Mouse (Mus musculus) kidney, embryonic 16.5 days (tissue): Measurements from ENCODE around the gene Emp2. TPM values are rescaled to one million over a fixed set of nuclear protein-coding genes. Genes with fewer than 3 reads are reported as not detected.
A peak's percentile ranks its signal among the peaks of the same experiment; 100 is the strongest.

Experiments used
- ATAC-seq: fragments of 200-750 bp; cut with Nextera tagmentation; 2 replicates; pipeline ENCODE4 v1.8.0; 2017; ENCODE audit warnings: moderate TSS enrichment; ENCODE audit not compliant: low FRiP score, low TSS enrichment
- H3K27ac ChIP-seq: fragments of 300-500 bp; sonication (generic); 2 replicates; pipeline ENCODE4 v1.5.1; 2014; ENCODE audit warnings: low read length
- H3K27me3 ChIP-seq: fragments of 300-500 bp; sonication (generic); 2 replicates; pipeline ENCODE4 v1.6.1; 2014; ENCODE audit warnings: low read length, control low read depth, mixed read lengths; ENCODE audit not compliant: insufficient read depth
- H3K36me3 ChIP-seq: fragments of 300-500 bp; sonication (generic); 2 replicates; pipeline ENCODE4 v1.6.1; 2014; ENCODE audit warnings: low read length, control low read depth, mixed read lengths; ENCODE audit not compliant: insufficient read depth
- H3K4me1 ChIP-seq: fragments of 300-500 bp; sonication (generic); 2 replicates; pipeline ENCODE4 v1.6.1; 2014; ENCODE audit warnings: low read length, control low read depth, mixed read lengths; ENCODE audit not compliant: insufficient read depth
- H3K4me2 ChIP-seq: fragments of 300-500 bp; sonication (generic); replicated peaks from 2 replicates; pipeline ENCODE4 v1.6.1; 2014; ENCODE audit warnings: low read depth, low read length
- H3K4me3 ChIP-seq: fragments of 300-500 bp; sonication (generic); 2 replicates; pipeline ENCODE4 v1.5.1; 2014; ENCODE audit warnings: mild to moderate bottlenecking, low read length
- H3K9ac ChIP-seq: fragments of 300-500 bp; sonication (generic); replicated peaks from 2 replicates; pipeline ENCODE4 v1.6.1; 2014; ENCODE audit warnings: low read length
- H3K9me3 ChIP-seq: fragments of 300-500 bp; sonication (generic); 2 replicates; pipeline ENCODE4 v1.6.1; 2016; ENCODE audit warnings: low read length, control low read depth
- WGBS: fragments of 180-500 bp; shearing (Covaris S2); extraction: QIAGEN DNeasy Blood & Tissue Kit; methylation state at CpG from one replicate; pipeline ENCODE4 v1.1.7; 2014; 5-methylcytosine and 5-hydroxymethylcytosine counted together
- polyA plus RNA-seq: library from polyadenylated mRNA; unstranded; fragments of >200 nt; fragmentation: Nextera tagmentation; extraction: Ambion mirVana; gene quantifications from 2 replicates; pipeline ENCODE4 v1.2.1, GENCODE M21; 2015

Gene Emp2
- polyA plus RNA-seq, 1 experiment from 2014 or later = 28.7 TPM

- Histone ChIP-seq H3K27ac (no peak overlapping the region), H3K27me3 (no peaks in the 10 kb centered on the region), H3K4me1 (no peaks in the 10 kb centered on the region), H3K36me3 (no peaks in the 10 kb centered on the region), H3K4me2 (no peak overlapping the region), H3K9ac (no peak overlapping the region), H3K4me3 (no peak overlapping the region), H3K9me3 (no peaks in the 10 kb centered on the region; the same call in 1 of the 2 replicates)
- ATAC-seq = no peak
- WGBS = 52% methylated on average over 17 of the region's 17 CpGs
Observed at GRCm38 (mm10) chr16:10319914-10320569, 6.3 kb upstream of the Emp2 start.

- H3K4me1 ChIP-seq = no peaks in the 10 kb centered on the region; the same call in 1 of the 2 replicates
- no peak overlapping the region for H3K4me3 ChIP-seq
- H3K27me3 ChIP-seq = no peaks in the 10 kb centered on the region; the same call in 1 of the 2 replicates
- ATAC-seq = no peak
- H3K9me3 ChIP-seq = no peaks in the 10 kb centered on the region; the same call in 1 of the 2 replicates
- no peak overlapping the region for H3K9ac ChIP-seq
- H3K27ac ChIP-seq = no peak overlapping the region
- WGBS = 46% methylated on average over 4 of the region's 4 CpGs
- no peak overlapping the region for H3K4me2 ChIP-seq
- no peaks in the 10 kb centered on the region for H3K36me3 ChIP-seq
Observed at GRCm38 (mm10) chr16:10317197-10317544, 3.4 kb upstream of the Emp2 start.

- ATAC-seq = no peak
- Histone ChIP-seq H3K27me3 (no peaks in the 10 kb centered on the region; the same call in 1 of the 2 replicates), H3K9me3 (no peaks in the 10 kb centered on the region; the same call in 1 of the 2 replicates), H3K9ac (no peak overlapping the region), H3K27ac (no peak overlapping the region), H3K36me3 (no peaks in the 10 kb centered on the region), H3K4me2 (no peak overlapping the region), H3K4me3 (no peak overlapping the region), H3K4me1 (no peaks in the 10 kb centered on the region; the same call in 1 of the 2 replicates)
- WGBS = 85% methylated on average over 10 of the region's 10 CpGs
Observed at GRCm38 (mm10) chr16:10316493-10317196, 2.9 kb upstream of the Emp2 start.

- H3K4me1 ChIP-seq = peaks cover 5% of the 10 kb centered on the region; the same call in 1 of the 2 replicates
- H3K4me2 ChIP-seq = peak overlapping the region; percentile 77
- no peaks in the 10 kb centered on the region; the same call in 1 of the 2 replicates for H3K27me3 ChIP-seq
- no peak overlapping the region for H3K27ac ChIP-seq
- peak; percentile 64 for ATAC-seq
- 6% methylated on average over 15 of the region's 15 CpGs for WGBS
- H3K4me3 ChIP-seq = peak overlapping the region; percentile 53
- H3K9me3 ChIP-seq = no peaks in the 10 kb centered on the region
- peak overlapping the region; percentile 67 for H3K9ac ChIP-seq
- no peaks in the 10 kb centered on the region for H3K36me3 ChIP-seq
Observed at GRCm38 (mm10) chr16:10313226-10313625, 542 bp downstream of the Emp2 start.

- Histone ChIP-seq H3K4me1 (peaks cover 5% of the 10 kb centered on the region; the same call in 1 of the 2 replicates), H3K9me3 (no peaks in the 10 kb centered on the region), H3K36me3 (no peaks in the 10 kb centered on the region), H3K27me3 (no peaks in the 10 kb centered on the region; the same call in 1 of the 2 replicates), H3K4me3 (no peak overlapping the region), H3K4me2 (no peak overlapping the region), H3K27ac (no peak overlapping the region), H3K9ac (no peak overlapping the region)
- no peak for ATAC-seq
- 63% methylated on average over 4 of the region's 4 CpGs for WGBS
Observed at GRCm38 (mm10) chr16:10311989-10312388, 1.8 kb downstream of the Emp2 start.

- Histone ChIP-seq H3K4me1 (peaks cover 5% of the 10 kb centered on the region; the same call in 1 of the 2 replicates), H3K27me3 (no peaks in the 10 kb centered on the region; the same call in 1 of the 2 replicates), H3K4me2 (no peak overlapping the region), H3K36me3 (no peaks in the 10 kb centered on the region), H3K9me3 (no peaks in the 10 kb centered on the region), H3K4me3 (no peak overlapping the region), H3K9ac (no peak overlapping the region), H3K27ac (no peak overlapping the region)
- WGBS = 40% methylated on average over 3 of the region's 3 CpGs
- no peak for ATAC-seq
Observed at GRCm38 (mm10) chr16:10311086-10311485, 2.7 kb downstream of the Emp2 start.

- no peak for ATAC-seq
- H3K4me1 ChIP-seq = peaks cover 5% of the 10 kb centered on the region; the same call in 1 of the 2 replicates
- H3K4me2 ChIP-seq = no peak overlapping the region
- H3K9me3 ChIP-seq = no peaks in the 10 kb centered on the region
- WGBS = 84% methylated on average over 5 of the region's 5 CpGs
- H3K27ac ChIP-seq = no peak overlapping the region
- no peak overlapping the region for H3K9ac ChIP-seq
- no peaks in the 10 kb centered on the region; the same call in 1 of the 2 replicates for H3K27me3 ChIP-seq
- H3K36me3 ChIP-seq = no peaks in the 10 kb centered on the region
- no peak overlapping the region for H3K4me3 ChIP-seq
Observed at GRCm38 (mm10) chr16:10310507-10310906, 3.3 kb downstream of the Emp2 start.

- H3K4me1 ChIP-seq = 0 out of 2 replicates have a peak, but pooled peaks cover 5% of the 10 kb centered on the region
- no peak overlapping the region for H3K27ac ChIP-seq
- H3K9me3 ChIP-seq = no peaks in the 10 kb centered on the region
- ATAC-seq = no peak
- WGBS = 58% methylated on average over 5 of the region's 5 CpGs
- H3K36me3 ChIP-seq = no peaks in the 10 kb centered on the region
- H3K27me3 ChIP-seq = no peaks in the 10 kb centered on the region; the same call in 1 of the 2 replicates
- H3K9ac ChIP-seq = no peak overlapping the region
- H3K4me2 ChIP-seq = no peak overlapping the region
- H3K4me3 ChIP-seq = no peak overlapping the region
Observed at GRCm38 (mm10) chr16:10307351-10307750, 6.4 kb downstream of the Emp2 start.

GRCm38 (mm10) chr16:10306101-10306500, 7.7 kb downstream of the Emp2 start:
- no peaks in the 10 kb centered on the region for H3K9me3 ChIP-seq
- WGBS = 55% methylated on average over 3 of the region's 3 CpGs
- no peak; the same call in 1 of the 2 replicates for ATAC-seq
- no peak overlapping the region for H3K9ac ChIP-seq
- no peaks in the 10 kb centered on the region; the same call in 1 of the 2 replicates for H3K27me3 ChIP-seq
- H3K4me1 ChIP-seq = 0 out of 2 replicates have a peak, but pooled peaks cover 1% of the 10 kb centered on the region
- H3K36me3 ChIP-seq = no peaks in the 10 kb centered on the region
- no peak overlapping the region for H3K4me2 ChIP-seq
- H3K27ac ChIP-seq = no peak overlapping the region
- no peak overlapping the region for H3K4me3 ChIP-seq

- Histone ChIP-seq H3K27me3 (no peaks in the 10 kb centered on the region), H3K27ac (no peak overlapping the region), H3K9me3 (peaks cover 4% of the 10 kb centered on the region), H3K4me2 (no peak overlapping the region), H3K4me1 (peaks cover 10% of the 10 kb centered on the region), H3K36me3 (no peaks in the 10 kb centered on the region), H3K9ac (no peak overlapping the region), H3K4me3 (no peak overlapping the region)
- WGBS = 72% methylated on average over 3 of the region's 3 CpGs
- ATAC-seq = no peak
Observed at GRCm38 (mm10) chr16:10301337-10301736, 12.4 kb downstream of the Emp2 start.
